Mouse (Mus musculus): ENCODE data around the gene Ptpn18.

Gene Ptpn18

DNA sequence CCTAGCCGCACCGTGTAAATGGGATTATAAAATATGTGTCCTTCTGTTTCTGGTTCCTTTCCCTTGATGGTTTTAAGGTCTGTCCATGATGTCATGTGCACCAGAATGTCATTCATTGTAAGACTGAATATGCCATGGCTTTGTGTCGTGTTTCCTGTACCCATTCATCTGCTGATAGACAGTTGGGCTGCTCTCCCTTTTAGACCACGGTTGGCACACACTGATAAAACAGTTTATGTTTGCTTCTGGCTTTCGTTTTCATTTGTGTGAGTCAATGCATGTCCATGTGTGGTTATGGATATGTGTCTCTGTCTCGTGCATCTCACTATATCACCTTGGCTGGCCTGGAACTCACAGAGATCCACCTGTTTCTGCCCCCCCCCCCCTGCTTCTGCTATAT is 5.9 kb downstream of the Ptpn18 start:
- DNase-seq (ENCODE audit: low spot score), result no peak

DNA sequence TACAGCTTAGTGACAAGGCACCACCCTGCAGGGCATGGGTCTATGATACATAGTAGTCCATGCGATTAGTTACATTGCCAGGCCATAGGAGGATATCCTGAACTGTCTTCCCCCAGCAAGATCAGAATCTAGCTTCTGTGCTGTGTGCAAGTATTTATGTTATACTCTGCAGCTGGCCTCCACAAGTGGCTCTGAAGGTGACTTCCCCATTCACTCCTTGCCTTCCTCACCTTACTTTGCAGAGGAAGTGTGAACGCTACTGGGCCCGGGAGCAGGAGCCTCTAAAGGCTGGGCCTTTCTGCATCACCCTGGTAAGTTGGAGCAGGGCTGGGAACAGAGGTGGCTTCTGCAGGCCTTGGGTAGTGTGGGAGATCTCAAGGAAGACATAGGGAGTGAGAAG is 8.5 kb downstream of the Ptpn18 start:
- no peak for DNase-seq (ENCODE audit: low spot score)

DNA sequence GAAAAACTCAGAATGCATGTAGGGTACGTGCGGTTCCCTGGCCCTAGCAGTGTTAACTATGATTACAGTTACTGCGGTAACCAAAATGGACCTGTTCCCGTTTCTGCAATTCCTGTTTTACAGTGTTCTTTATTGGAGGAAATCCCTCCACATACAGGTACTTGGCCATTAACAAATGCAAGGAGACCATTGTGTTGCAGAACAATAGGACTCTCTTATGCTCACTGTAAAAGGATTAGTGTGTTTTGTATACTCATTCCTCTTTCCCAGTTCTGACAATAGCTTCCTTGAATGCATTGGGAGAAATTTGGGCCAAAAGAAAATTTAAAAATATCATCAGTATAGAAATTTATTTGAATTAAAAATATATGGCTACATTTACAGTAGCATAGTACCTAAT is 8.9 kb downstream of the Ptpn18 start:
- no peak for DNase-seq (ENCODE audit: low spot score)

DNA sequence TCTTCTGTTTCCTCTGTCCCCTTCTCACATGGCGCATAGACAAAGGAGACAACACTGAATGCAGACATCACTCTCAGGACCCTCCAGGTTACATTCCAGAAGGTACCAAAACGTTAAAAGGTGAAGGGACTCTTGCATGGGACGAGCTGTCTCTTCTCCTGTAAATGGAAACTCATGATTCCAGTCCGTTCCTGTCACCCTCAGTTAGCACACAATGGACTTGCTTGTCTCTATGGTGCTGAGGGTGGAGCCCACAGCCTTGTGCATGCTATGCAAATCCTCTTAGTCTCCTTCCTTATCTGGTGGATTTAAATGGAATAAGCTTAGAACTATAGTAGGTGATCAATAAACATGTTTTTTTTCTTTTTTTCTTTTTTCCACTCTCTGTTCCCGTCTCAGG is 10.2 kb downstream of the Ptpn18 start:
- DNase-seq (ENCODE audit: low spot score), result no peak

- DNase-seq (ENCODE audit: low spot score), result peak; percentile 63
Measured at GRCm38 (mm10) chr1:34472427-34473300, 13.1 kb downstream of the Ptpn18 start.

- DNase-seq (ENCODE audit: low spot score), result no peak
Measured at GRCm38 (mm10) chr1:34478891-34479655, 19.5 kb downstream of the Ptpn18 start.

- no peak for DNase-seq (ENCODE audit: low spot score)
Measured at GRCm38 (mm10) chr1:34480801-34481200, 21.2 kb downstream of the Ptpn18 start.

GRCm38 (mm10) chr1:34481920-34482669 is 22.5 kb downstream of the Ptpn18 start:
- DNase-seq (ENCODE audit: low spot score), result no peak

- no peak for DNase-seq (ENCODE audit: low spot score)
Measured at GRCm38 (mm10) chr1:34484470-34484869, 24.9 kb downstream of the Ptpn18 start.

DNA sequence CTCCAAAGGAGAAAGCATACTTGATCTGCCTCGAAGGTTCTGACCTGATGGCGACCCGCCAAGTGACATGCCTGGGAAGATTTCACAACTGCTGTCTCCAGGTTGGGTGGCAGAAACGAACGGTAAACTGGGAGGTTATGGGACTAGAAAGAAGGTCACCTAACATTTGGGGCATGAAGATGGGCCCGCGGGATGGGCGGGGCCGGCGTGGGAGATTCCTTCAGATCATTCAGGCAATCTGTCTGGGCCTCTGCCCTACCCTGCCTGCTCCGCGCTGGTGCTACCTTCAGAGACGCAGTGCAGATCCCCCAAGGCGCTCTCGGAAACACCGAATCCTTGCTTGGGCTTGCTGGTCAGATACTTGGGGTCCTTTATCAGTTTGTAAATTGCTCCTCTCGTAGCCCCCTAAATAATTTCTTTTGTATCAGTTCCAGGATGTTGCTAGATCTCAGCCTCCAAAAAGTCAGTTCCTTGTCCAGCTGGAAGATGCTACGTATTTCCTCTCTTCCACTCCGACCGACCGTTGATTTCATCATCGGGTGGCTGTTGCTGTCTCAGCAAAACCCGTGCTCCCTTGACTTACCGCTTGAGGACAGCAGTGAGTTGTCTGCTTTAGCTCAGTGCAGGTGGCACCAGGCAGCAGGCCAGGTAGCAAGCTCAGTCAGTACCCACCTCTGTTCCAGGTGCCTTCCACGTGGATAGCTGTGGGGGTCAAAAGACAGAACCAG is 26.1 kb downstream of the Ptpn18 start:
- peak; percentile 29 for DNase-seq (ENCODE audit: low spot score)

DNA sequence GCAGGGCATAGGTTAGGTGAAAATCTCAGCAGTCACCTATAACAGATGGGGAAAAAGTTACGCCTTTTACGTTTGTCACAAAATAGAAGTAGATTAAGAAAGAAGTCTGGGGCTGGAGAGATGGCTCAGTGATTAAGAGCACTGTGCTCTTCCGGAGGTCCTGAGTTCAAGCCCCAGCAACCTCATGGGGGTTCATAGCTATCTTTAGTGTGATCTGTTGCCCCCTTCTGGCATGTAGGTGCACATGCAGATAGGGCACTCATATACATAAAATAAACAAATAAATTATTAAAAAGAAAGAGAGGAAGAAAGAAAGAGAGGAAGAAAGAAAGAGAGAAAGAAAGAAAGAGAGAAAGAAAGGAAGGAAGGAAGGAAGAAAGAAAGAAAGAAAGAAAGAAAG is 27.8 kb downstream of the Ptpn18 start:
- DNase-seq (ENCODE audit: low spot score), result no peak

DNA sequence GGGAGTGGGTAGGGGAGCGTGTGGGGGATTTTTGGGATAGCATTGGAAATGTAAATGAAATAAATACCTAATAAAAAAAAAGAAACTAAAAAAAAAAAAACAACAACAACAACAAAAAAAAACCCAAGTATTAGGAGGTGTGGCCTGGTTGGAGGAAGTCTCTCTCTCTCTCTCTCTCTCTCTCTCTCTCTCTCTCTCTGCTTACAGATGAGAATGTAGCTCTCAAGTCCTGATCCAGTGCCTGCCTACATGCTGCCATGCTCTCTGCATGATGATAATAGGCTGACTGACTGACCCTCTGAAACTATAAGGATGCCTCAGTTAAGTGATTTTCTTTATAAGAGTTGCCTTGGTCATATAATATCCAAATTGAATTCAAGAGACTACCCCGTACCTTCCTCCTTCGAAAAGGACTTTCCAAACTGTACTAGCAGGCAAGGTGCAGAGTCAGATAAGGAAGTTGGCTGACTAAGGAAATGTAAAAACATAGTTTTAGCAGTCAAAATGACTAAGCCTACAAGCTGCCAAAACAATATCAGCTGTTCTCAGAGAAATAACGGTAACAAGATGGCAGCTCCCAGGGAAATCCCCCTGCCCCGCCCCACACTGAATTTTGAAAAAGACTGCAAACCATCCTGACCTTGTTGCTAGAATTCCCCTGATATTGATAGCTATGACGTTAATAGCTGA is 30.4 kb downstream of the Ptpn18 start:
- DNase-seq (ENCODE audit: low spot score), result peak; percentile 42

- no peak for DNase-seq (ENCODE audit: low spot score)
Measured at GRCm38 (mm10) chr1:34491480-34491879, 31.9 kb downstream of the Ptpn18 start.

DNA sequence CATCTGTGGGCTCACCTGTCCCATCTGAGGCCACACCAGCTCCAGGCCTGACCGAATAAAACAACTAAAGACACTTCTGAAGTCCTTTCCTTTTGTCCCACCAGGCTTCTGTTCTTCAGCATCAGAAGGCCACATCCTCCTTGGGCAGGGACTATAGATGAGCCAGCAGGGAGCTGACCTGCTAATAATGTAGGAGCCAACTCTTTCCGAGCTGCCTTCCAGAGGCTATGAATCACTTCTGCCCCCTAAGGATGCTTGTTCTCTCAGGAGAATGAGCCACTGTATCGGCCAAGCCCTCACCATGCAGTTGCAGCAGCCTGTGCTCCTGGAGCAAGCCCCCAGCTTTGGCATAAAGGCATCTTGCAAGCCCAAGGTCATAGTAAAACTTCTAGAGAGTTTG is 43.4 kb downstream of the Ptpn18 start:
- no peak for DNase-seq (ENCODE audit: low spot score)

DNA sequence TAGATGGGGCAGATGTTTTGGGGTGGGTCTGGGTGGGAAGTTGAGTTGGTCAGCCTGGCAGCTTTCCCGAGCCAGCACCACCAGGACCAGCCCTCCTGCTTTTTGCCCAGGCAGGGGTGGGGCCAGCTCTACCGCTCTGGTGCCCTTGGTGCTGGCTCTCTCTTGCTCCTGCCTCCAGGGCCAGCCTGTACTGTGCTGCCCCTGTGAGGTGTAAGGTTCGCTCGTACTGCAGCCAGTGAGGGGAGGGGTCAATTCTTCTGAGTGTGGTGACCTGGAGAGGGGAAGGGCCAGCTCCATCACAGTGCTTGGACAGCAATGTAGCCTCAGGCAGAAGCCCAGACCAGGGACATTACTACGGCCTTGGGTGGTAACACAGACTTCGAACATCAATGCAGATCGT is 45.7 kb downstream of the Ptpn18 start:
- no peak for DNase-seq (ENCODE audit: low spot score)

GRCm38 (mm10) chr1:34505970-34506551 is 46.5 kb downstream of the Ptpn18 start:
- DNase-seq (ENCODE audit: low spot score), result no peak

DNA sequence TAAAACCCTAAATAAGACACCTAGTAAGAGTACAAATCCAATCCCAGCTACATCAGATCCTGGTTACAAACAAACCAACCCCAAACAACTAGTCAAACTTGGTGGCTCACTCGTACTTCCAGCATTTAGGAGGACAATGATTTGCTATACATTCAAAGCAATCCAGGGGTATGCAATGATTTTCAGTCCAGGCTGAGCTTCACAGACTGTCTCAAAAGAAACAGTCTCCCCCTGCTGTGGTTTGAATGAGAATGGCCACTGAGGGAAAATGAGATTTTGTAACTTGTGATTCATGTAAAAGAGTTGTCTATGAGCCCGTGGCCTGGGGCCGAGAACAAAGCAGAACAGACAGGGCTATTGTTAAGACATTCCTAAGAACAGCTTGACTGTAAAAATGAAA is 48.4 kb downstream of the Ptpn18 start:
- DNase-seq (ENCODE audit: low spot score), result no peak

GRCm38 (mm10) chr1:34510575-34510981 is 51.0 kb downstream of the Ptpn18 start:
- peak; percentile 27 for DNase-seq (ENCODE audit: low spot score)

- peak; percentile 44 for DNase-seq (ENCODE audit: low spot score)
Measured at GRCm38 (mm10) chr1:34511027-34511426, 51.5 kb downstream of the Ptpn18 start.

- DNase-seq (ENCODE audit: low spot score), result no peak
Measured at GRCm38 (mm10) chr1:34513068-34513467, 53.5 kb downstream of the Ptpn18 start.

GRCm38 (mm10) chr1:34516595-34516994 is 57.0 kb downstream of the Ptpn18 start:
- DNase-seq (ENCODE audit: low spot score), result no peak

All from spleen, adult 12 weeks (tissue).